Mouse (Mus musculus) layer of hippocampus, adult 2 months (tissue): ENCODE measurements at regions not wholly inside any gene's neighbourhood (a gene's known extent, or its start where the extent isn't known, plus 50 kb on each side); places are given as distances from the start of the nearest gene placed in this dataset.
A peak's percentile ranks its signal among the peaks of the same experiment; 100 is the strongest.

ENCODE experiments used
- DNase-seq, 2 experiments: peaks; one replicate each; pipeline ENCODE4 v3.0.0; 2022; ENCODE audit warnings: low spot score in 2 of 2
- H3K27ac ChIP-seq: fragments of 200-600 bp; 2 replicates; pipeline ENCODE4 v1.8.1; 2022
- H3K4me3 ChIP-seq: fragments of 200-600 bp; 2 replicates; pipeline ENCODE4 v1.8.1; 2022; ENCODE audit warnings: mild to moderate bottlenecking
- CTCF ChIP-seq: fragments of 200-600 bp; conservative IDR thresholded peaks from 2 replicates; pipeline ENCODE4 v1.8.1; 2022; ENCODE audit warnings: antibody characterized with exemption, mild to moderate bottlenecking, moderate library complexity

- Histone ChIP-seq H3K4me3 (no peak overlapping the region), H3K27ac (no peak overlapping the region)
- TF ChIP-seq CTCF, result no peak
- DNase-seq, result no peak
Measured at GRCm38 (mm10) chr17:80891656-80892055, 52.8 kb upstream of the Tmem178 start.

GRCm38 (mm10) chr17:80889095-80889494 is 55.3 kb upstream of the Tmem178 start:
- Histone ChIP-seq H3K27ac (no peak overlapping the region), H3K4me3 (no peak overlapping the region)
- TF ChIP-seq CTCF, result no peak
- DNase-seq, result no peak

GRCm38 (mm10) chr17:80887749-80888119 is 56.7 kb upstream of the Tmem178 start:
- TF ChIP-seq CTCF, result no peak
- no peak overlapping the region; the same call in 1 of the 2 replicates for H3K27ac ChIP-seq
- H3K4me3 ChIP-seq, result no peak overlapping the region
- no peak for DNase-seq

- no peak for TF ChIP-seq CTCF
- peak in 1 of 2 experiments; percentile 20 for DNase-seq
- Histone ChIP-seq H3K27ac (no peak overlapping the region), H3K4me3 (no peak overlapping the region)
Measured at GRCm38 (mm10) chr17:80887021-80887748, 57.2 kb upstream of the Tmem178 start.

GRCm38 (mm10) chr17:80886211-80886701 is 58.2 kb upstream of the Tmem178 start:
- no peak overlapping the region for H3K27ac ChIP-seq
- DNase-seq, result no peak
- no peak overlapping the region for H3K4me3 ChIP-seq
- TF ChIP-seq CTCF, result no peak

GRCm38 (mm10) chr17:80885706-80886105 is 58.7 kb upstream of the Tmem178 start:
- Histone ChIP-seq H3K4me3 (no peak overlapping the region), H3K27ac (no peak overlapping the region)
- no peak for TF ChIP-seq CTCF
- DNase-seq, result no peak

- no peak overlapping the region for H3K4me3 ChIP-seq
- H3K27ac ChIP-seq, result no peak overlapping the region
- no peak for TF ChIP-seq CTCF
- no peak for DNase-seq
Measured at GRCm38 (mm10) chr17:80884886-80885285, 59.5 kb upstream of the Tmem178 start.

GRCm38 (mm10) chr17:80882476-80882875 is 62.0 kb upstream of the Tmem178 start:
- TF ChIP-seq CTCF, result no peak
- Histone ChIP-seq H3K4me3 (no peak overlapping the region), H3K27ac (no peak overlapping the region)
- no peak for DNase-seq

GRCm38 (mm10) chr17:80880325-80880724 is 64.1 kb upstream of the Tmem178 start:
- no peak overlapping the region for H3K27ac ChIP-seq
- no peak for DNase-seq

GRCm38 (mm10) chr17:80875352-80876044 is 68.9 kb upstream of the Tmem178 start:
- peak; percentile 74 for TF ChIP-seq CTCF
- no peak for DNase-seq
- Histone ChIP-seq H3K27ac (no peak overlapping the region), H3K4me3 (no peak overlapping the region)

More at GRCm38 (mm10) chr17:80880325-80880724, 64.1 kb upstream of the Tmem178 start:
- TF ChIP-seq CTCF, result no peak
- H3K4me3 ChIP-seq, result no peak overlapping the region

- Histone ChIP-seq H3K4me3 (no peak overlapping the region), H3K27ac (no peak overlapping the region)
- no peak for DNase-seq
- TF ChIP-seq CTCF, result no peak
Measured at GRCm38 (mm10) chr17:80870965-80871364, 73.5 kb upstream of the Tmem178 start.

GRCm38 (mm10) chr17:80862338-80862737 is 82.1 kb upstream of the Tmem178 start:
- no peak for DNase-seq
- no peak for TF ChIP-seq CTCF
- H3K4me3 ChIP-seq, result no peak overlapping the region

GRCm38 (mm10) chr17:80846996-80847810 is 97.2 kb upstream of the Tmem178 start:
- DNase-seq, result peak in 1 of 2 experiments; percentile 22
- peak; percentile 55 for TF ChIP-seq CTCF
- Histone ChIP-seq H3K4me3 (peak overlapping the region; percentile 49), H3K27ac (no peak overlapping the region)

More at GRCm38 (mm10) chr17:80862338-80862737, 82.1 kb upstream of the Tmem178 start:
- H3K27ac ChIP-seq, result no peak overlapping the region
